Mouse (Mus musculus) c-Kit-positive CD71-negative TER-119-negative erythroid progenitor cells, embryonic 14.5 days (primary cell): Measurements from ENCODE around the gene Iqcf3.
"Not testable (repeated sequence)": the region's sequence is repeated elsewhere in the genome, so short reads cannot be mapped to it uniquely, and the experiment has no call there.

Experiments
- DNase-seq: peaks from one replicate; pipeline ENCODE4 v3.0.0-alpha.2; 2013; ENCODE audit warnings: low read depth

The Iqcf3 gene

GRCm38 (mm10) chr9:106561531-106561930, at the start of gene Iqcf3:
TSS of gene Iqcf3 (minus strand) at chr9:106561631.
- DNase-seq, result no peak

GRCm38 (mm10) chr9:106610727-106611126, 49.3 kb upstream of the Iqcf3 start:
- DNase-seq, result no peak

GRCm38 (mm10) chr9:106600546-106600945, 39.1 kb upstream of the Iqcf3 start:
- peak; percentile 45 for DNase-seq

- no peak for DNase-seq
Measured at GRCm38 (mm10) chr9:106598466-106598865, 37.0 kb upstream of the Iqcf3 start.

GRCm38 (mm10) chr9:106595836-106596235, 34.4 kb upstream of the Iqcf3 start:
- no peak for DNase-seq

- not testable (repeated sequence) for DNase-seq
Measured at GRCm38 (mm10) chr9:106595402-106595801, 34.0 kb upstream of the Iqcf3 start.

- no peak for DNase-seq
Measured at GRCm38 (mm10) chr9:106592158-106592557, 30.7 kb upstream of the Iqcf3 start.

GRCm38 (mm10) chr9:106582552-106582951, 21.1 kb upstream of the Iqcf3 start:
- DNase-seq, result no peak

- no peak for DNase-seq
Measured at GRCm38 (mm10) chr9:106580016-106580415, 18.6 kb upstream of the Iqcf3 start.

GRCm38 (mm10) chr9:106576112-106576511, 14.7 kb upstream of the Iqcf3 start:
- no peak for DNase-seq

GRCm38 (mm10) chr9:106573366-106573765, 11.9 kb upstream of the Iqcf3 start:
- DNase-seq, result no peak

GRCm38 (mm10) chr9:106572186-106572585, 10.8 kb upstream of the Iqcf3 start:
- DNase-seq, result no peak

GRCm38 (mm10) chr9:106570896-106571295, 9.5 kb upstream of the Iqcf3 start, which contains the start of gene Iqcf4:
TSS of gene Iqcf4 (minus strand) at chr9:106570996.
- no peak for DNase-seq

- DNase-seq, result no peak
Measured at GRCm38 (mm10) chr9:106566437-106566836, 5.0 kb upstream of the Iqcf3 start.

- no peak for DNase-seq
Measured at GRCm38 (mm10) chr9:106564025-106564424, 2.6 kb upstream of the Iqcf3 start.

GRCm38 (mm10) chr9:106562291-106562690, 860 bp upstream of the Iqcf3 start:
- no peak for DNase-seq

GRCm38 (mm10) chr9:106534975-106535374, 26.5 kb downstream of the Iqcf3 start:
- DNase-seq, result no peak

- no peak for DNase-seq
Measured at GRCm38 (mm10) chr9:106534296-106534695, 27.1 kb downstream of the Iqcf3 start.

GRCm38 (mm10) chr9:106531833-106532232, 29.6 kb downstream of the Iqcf3 start:
- peak; percentile 41 for DNase-seq

- DNase-seq, result no peak
Measured at GRCm38 (mm10) chr9:106519909-106520308, 41.5 kb downstream of the Iqcf3 start.

GRCm38 (mm10) chr9:106519433-106519832, 42.0 kb downstream of the Iqcf3 start:
- DNase-seq, result no peak

- no peak for DNase-seq
Measured at GRCm38 (mm10) chr9:106514273-106514672, 47.2 kb downstream of the Iqcf3 start, which contains the start of gene Iqcf5. TSS of gene Iqcf5 (plus strand) at chr9:106514573.

GRCm38 (mm10) chr9:106513566-106513965, 47.9 kb downstream of the Iqcf3 start:
- no peak for DNase-seq

GRCm38 (mm10) chr9:106512729-106513450, 48.5 kb downstream of the Iqcf3 start:
- peak; percentile 16 for DNase-seq
